Mouse (Mus musculus) embryonic fibroblast, embryonic 13.5 days (primary cell): ENCODE results near the gene Ttll9.

Source experiments
- CTCF ChIP-seq: IDR thresholded peaks from 2 replicates; pipeline ENCODE4 v1.5.1; 2011; ENCODE audit warnings: mild to moderate bottlenecking, control low read depth, low read length, moderate library complexity, borderline replicate concordance; ENCODE audit not compliant: insufficient read depth
- POLR2A ChIP-seq: IDR thresholded peaks from 2 replicates; pipeline ENCODE4 v1.6.1; 2011; ENCODE audit warnings: low read depth, mild to moderate bottlenecking, control low read depth, low read length, moderate library complexity

DNA sequence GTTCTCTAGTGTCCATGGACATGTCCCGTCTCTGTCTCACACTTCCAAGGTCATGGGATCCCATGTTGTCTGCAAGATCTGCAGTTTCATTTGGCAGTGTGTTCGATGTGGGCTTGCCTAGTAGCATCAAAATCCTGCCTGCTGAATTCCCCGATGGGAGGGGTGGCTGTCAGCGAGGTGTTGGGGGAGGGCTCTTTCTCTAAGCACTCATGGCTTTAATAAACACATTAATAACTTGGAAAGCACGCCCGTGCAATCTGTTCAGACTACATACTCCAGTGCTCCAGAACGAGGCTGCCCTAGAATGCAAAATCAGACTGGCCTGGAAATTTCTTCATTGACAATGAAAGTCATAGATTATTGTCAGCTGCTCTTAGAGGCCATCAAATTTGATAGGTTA, 15.2 kb upstream of the Ttll9 start:
- no peak for TF ChIP-seq POLR2A
- no peak for TF ChIP-seq CTCF
